Mouse (Mus musculus) spleen, postnatal 4 days (tissue): ENCODE results near the gene Sapcd1.
A peak's percentile ranks its signal among the peaks of the same experiment; 100 is the strongest.
"Not testable (repeated sequence)": the region's sequence is repeated elsewhere in the genome, so short reads cannot be mapped to it uniquely, and the experiment has no call there.

Experiments
- DNase-seq, 2 experiments: peaks; one replicate each; pipeline ENCODE4 v3.0.0; 2022; ENCODE audit warnings: low spot score in 2 of 2

Sapcd1 gene

DNA sequence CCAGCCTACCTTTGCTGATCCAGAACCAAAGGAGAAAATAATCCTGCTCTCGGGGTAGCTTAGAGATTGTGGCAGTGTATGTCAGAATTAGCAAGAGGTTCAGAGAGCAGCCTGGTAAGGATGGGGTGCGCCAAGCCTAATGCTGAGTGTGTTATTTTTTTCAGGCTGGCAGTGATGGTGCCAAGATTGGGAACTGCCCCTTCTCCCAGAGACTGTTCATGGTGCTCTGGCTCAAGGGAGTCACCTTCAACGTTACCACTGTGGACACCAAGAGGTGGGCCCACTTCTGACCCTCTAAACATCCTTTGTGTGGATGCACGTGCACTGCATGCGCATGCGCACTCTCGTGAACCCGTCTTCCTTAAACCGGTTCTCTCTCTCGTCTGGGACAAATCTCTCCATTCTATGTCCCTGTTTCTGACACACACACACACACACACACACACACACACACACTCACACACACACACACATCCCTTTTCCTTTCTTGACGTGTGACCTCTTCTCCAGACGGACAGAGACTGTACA is 24.5 kb upstream of the Sapcd1 start:
- no peak for DNase-seq

DNA sequence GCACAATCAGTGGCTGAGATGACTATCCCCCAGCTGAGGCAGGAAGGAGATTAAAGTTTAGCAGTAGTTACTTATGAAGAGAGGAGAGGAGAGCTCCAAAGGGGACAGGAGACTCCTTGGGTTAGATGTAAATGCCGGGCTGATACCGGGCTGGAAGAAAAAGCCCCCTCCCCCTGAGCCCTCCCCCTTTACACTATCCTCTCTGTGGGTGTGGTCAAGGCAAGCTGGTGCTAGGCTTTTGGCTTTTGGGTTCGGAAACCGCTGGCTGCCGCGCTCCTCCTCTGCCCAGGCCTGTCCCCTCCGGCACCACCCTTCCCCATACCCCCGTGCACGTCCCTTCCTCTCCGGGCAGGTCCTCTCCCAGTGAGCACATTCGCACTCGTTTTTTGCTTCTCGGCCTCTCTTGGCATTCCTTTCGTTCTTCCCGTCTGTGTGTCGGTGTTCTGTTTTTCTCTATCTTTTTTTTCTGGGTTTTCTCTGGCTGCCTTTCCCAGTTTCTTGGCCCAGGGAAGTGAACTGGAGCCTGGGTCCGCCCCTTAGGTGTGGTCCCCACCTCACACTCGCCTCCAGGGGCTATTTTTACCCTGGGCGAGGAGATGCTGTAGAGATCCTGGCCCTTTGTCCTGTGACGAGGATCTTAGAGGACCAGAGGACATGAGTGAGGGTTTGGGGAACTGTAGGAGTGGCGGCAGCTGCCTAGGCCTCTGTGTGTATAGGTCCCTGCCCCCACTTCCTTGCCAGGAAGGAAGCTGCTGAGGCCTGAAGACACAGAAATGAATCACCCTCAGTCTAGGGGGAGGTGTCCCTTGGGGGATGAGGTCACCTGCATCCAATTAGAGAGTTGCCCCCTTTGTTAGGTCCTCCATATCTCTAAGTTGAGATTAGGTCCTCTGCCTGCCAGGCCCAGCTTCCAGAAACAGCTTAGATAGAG is 23.6 kb upstream of the Sapcd1 start:
- peak; percentile 70 to 85 for DNase-seq

DNA sequence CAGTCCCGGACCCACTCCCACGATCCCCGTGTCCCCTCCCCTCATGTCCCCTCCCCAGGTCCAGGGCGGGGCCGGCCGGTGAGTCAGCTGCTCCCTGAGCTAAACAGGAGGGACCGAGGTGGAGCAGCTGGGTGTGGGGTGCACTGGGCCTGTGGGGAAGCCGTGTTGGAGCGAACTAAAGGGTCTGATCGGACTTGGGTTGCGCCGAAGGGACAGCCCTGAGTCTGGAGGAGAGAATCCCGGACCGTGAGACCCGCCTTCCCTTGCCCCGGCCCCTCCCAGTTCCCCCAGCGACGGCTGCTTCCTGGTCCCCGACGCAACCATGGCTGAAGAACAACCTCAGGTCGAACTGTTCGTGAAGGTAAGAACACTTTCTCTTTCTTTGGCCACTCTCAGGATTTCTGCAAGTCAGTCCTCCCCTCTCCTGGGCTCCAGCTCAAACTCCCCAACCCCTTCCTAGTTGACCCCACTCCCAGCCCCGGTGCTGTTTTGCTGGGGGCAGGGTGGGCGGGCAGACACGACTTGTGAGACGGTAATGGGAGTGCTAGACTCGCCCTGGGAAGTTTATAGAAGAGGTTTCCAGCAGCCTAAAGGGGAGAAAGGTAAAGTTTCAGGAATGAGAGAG is 22.4 kb upstream of the Sapcd1 start:
- peak; percentile 82 to 90 for DNase-seq

DNA sequence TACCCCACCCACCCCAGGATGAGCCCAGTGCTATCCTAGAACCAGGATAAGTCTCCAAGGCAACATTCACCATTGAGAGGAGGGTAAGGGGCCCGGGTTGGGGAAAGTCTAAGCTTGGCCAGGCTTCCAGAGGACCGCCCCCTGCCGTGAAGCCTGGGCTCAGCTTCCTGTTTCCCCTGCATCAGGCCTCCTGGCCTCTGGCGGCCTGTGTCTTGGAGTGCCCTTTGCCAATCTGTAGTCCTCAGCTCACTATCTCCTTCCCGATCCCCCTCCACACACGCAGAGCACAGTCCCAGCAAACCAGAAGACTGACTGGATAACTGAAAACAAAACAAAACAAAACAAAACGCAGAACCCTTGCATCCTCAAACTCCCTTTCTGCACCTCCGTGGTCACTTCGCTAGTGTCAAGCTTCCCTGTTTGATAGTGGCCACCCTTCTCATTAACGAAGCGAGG is 21.8 kb upstream of the Sapcd1 start, which contains the start of gene Clic1:
TSS of gene Clic1 (plus strand) at position 406 of the 456 bp plus-strand sequence.
- DNase-seq = peak; percentile 70 to 82

DNA sequence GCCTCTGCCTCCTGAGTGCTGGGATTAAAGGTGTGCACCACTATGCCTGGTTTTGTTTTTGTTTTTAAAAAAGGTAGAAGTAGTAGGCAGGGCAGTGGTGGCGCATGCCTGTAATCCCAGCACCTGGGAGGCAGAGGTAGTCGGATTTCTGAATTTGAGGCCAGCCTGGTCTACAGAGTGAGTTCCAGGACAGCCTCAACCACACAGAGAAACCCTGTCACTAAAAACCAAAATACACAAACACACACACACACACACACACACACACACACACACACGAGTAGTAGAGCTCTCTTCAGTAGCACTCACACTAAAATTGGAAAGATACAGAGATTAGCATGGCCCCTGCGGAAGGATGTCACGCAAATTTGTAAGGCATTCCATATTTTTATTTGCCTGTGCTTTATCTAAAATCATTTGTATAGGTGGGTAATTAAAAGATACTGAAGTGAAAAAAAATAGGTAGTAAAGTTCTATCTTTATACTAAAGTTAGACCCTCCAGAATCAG is 21.2 kb upstream of the Sapcd1 start:
- DNase-seq = no peak

DNA sequence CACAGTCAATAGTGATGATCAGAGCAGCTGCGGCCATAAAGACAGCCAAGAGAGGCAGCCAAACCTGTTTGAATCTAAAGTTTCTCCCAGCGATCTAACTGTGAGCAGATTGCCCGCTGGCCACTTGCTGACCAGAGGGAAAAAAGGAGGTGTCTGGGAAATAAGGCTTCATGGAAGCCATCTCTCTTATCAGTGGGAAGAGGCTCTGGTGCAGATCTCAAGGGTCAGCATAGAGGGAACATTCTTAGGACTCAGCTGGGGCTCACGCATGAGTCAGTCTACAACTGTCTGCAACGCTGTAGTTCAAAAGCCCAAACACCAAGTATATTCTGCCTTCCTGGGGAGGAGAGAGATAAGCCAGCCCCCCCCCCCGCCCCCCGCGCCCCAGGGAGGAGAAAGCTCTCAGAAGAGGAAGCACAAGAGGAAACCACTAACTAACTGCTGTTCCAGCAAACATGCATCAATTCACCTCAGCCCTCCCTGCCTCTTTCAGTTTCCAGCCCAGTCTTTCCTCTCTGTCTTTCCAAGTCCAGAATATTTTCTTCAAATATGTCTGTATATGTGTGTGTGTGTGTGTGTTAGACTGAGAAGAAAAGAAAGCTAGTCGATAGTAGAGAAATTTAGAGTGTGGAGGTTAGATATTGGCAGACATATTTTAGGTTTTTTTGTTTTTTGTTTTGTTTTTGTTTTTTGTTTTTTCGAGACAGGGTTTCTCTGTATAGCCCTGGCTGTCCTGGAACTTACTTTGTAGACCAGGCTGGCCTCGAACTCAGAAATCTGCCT is 20.5 kb upstream of the Sapcd1 start:
- DNase-seq = peak; percentile 41 to 69

DNA sequence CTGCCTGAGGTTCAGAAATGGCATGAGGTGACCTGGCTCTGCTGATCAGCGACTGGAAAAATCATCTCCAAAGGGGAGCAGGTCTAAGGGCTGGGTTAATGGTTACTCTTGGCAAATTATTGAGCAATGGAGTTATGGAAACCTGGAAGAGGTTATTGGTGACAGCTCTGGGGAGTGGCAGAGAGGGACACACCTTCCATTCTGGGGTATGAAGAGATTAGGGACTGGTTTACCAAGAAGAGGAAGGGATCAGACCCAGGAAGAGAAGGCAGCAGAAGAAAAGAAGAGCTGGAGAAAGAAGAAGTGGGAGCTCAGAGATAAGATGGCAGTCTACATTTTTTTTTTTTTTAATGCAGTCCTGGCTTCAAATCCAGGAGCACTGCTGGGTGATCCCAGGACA is 19.9 kb upstream of the Sapcd1 start:
- no peak for DNase-seq

DNA sequence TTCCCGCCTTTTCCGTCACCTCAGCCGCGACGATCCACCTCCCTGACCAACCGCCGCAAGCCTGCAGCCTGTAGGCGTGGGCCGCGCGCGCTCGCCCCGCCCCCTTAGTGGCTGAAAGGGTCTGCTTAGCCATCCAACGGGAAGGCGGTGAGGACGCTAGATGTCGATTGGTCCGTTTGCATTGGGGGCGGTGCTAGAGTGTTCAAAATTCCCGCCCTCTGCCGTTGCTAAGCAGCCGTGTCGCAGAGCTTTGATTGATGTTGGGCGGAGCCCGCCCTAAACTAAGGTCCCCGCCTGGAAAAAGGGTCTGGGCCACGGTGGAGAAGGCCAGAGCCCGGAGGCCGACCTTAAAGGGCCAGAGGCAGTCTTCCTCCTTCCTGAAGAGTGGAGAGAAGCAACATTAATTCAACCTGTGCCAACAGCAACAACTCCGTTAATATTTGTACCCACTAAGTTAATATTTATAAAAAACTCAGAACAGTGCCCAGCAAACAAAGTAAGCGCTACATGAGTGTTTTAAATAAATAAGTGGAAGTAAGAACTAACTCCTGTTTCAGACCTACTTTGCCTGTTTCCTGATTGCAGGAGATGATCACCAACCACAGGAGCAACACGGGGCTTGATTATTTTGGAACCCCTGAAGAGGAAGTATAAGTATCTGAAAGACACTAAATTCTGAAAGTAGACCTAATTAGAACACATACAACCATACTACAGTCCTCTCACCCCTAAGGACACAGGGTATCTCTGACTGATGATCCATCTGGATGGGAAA is 19.1 kb upstream of the Sapcd1 start, which contains the start of gene Msh5:
TSS of gene Msh5 (minus strand) at position 65 of the 775 bp plus-strand sequence.
- peak; percentile 98 for DNase-seq

DNA sequence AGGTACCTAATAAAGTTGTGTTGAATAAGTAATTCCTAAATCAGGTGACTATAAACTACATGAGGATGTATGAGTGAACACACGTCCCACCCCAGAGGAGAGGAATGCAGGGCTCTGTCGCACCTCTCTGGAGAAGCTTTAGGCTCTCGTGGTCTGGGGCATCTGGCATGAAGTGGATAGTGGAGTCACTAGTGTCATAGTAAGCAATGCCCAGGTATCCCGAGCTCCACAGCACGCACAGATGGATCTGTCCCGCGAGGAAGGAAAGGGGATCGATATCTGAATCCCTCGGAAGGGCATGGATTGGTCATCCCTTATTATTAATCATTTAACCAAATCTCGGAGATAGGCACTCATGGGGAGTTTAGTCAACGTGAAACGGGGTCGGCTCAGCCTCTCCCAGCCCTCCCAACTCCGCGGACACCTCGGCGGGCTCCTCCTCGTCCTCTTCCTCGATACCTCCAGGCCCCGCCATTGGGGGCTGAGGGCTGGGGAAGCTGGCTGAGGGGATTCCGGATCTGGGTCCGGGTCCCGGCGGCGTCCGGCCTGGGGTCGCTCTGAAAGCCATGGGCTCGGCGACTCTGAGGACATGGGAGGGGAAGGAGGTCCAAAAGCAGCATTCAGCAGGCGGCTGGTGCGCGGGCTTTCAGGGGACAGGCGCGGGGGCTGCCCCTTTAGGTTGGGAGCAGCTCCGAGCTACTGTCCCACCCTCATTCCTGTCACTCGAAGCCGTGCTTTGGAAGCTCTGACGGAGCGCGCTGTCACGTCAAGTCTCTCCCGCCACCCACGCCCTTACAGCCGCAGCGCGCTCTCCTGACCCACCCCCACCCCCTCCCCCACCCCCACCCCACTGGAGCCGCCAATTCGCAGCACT is 18.2 kb upstream of the Sapcd1 start:
- DNase-seq = peak in 1 of 2 experiments; percentile 71

DNA sequence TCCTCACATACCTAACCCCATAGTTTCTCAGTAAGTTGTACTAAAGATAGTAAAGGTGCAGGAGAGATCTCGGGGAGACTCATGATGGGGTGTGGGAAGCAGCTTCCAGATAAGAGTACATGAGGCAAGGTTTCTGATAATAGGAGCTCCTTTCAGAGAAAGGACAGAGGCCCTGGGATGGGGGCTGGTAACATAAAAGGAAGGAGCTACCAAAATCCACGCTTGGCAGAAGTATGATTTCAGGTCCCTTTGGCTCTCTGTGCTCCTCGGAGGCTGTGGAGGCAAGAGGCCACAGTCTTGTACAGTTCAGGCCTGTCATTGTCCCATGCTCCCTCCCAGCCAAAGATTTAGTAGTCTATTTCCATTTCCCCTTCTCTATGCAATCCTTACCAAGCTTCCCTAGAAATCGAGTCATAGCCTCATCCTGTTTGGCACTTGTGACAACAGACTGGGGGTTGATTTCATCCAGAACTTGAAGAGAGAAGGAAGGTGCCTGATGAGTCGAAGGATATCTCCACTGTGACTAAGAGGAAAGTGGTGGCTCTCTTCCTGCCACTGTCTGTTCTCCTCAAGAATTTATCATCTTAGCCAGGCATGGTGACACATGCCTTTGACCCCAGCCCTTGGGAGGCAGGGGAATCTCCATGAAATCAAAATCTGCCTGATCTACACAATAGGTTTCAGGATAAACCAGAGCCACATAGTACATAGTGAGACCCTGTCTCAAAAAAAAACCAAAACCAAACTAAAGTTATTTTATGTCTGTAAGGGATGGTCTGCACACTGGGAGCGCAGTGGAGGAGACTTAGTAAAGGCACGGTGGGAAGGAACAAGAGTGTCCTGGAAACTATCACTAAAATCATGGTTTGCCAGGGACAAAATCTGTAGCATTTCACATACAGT is 17.3 kb upstream of the Sapcd1 start:
- DNase-seq = no peak

DNA sequence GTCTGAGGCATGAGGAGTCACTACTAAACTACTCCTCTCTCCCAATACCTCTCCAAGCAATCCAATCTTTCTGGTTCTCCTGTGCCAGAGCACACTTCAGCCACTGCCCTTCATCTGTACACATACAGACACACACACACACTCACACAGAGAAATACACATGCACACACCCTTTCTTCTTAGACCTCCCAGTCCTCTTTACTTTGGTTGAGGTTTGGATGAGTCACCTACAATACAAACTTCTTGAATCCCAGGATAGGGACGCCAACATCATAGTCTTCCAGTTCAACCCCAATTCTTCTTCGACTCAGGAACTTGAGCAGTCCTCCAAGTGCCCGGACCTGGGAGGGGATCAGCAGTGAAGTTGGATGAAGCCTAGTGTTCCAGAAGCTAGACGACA is 16.0 kb upstream of the Sapcd1 start:
- DNase-seq = no peak

DNA sequence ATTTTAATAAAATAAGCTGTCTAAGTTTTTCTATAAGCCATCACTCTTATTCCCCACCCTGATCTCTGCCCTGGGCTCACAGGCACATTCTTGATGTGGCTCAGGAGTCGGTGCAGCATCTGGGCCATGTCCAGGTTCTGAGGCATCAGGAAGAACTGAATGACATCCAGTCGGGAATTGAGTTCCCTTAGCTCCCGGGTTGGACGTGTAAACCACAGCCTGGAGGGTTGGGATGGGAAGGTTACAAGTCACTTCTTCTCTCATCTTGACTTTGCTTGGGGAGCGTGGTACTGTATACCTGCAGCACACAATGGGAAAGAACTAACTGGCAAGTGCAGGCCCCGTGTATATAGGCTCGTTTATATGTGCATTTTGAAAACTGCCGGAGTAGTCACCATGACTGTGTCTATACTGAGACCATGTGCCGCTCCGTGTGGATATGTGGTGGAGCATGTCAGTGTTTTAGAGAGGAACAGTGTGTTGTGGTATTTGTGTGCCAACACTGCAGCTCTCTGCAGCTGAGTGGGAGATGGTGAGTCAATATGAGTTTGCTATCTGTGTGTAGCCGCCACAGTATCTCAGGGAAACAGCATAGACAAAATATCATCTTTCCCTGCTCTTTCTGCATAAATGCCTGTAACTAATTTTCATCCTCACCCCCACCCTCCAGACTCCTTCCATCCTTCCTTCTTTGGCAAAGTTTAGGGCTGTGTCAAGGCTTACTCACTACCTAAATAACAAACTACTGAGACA is 11.5 kb upstream of the Sapcd1 start:
- no peak for DNase-seq

DNA sequence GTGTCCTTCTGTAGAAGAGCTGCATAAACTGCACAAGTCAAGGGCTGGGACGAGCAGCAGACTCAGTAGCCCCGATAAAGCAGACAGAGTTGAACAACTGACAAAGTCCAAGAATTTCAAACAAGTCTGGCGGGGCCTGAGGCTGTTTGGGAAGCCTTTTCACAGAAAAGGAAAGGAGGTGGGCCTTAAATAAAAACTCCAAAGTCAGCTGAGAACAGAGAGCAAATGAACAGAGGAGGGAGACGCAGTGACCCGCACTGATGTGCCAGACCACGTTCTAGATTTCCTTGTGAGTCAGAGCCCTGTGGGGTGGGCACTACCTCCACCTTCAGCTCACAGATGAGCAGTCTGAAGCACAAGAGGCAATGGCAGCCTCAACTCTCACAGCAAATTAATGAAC is 7.1 kb upstream of the Sapcd1 start:
- no peak for DNase-seq

DNA sequence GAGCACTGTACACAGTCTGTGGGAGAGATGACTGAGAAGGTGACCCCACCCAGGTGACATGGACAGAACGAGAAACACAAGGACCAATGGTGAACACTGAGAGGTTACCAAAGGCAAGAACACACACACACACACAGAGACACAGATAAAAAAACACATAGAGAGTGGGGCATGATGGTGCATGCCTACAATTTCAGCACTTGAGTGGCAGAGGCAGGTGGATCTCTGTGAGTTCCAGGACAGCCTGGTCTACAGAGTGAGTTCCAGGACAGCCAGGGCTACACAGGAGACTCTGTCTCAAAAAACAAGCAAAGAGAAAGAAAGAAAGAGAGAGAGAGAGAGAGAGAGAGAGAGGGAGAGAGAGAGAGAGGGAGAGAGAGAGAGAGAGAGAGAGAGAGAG is 5.9 kb upstream of the Sapcd1 start:
- not testable (repeated sequence) for DNase-seq

DNA sequence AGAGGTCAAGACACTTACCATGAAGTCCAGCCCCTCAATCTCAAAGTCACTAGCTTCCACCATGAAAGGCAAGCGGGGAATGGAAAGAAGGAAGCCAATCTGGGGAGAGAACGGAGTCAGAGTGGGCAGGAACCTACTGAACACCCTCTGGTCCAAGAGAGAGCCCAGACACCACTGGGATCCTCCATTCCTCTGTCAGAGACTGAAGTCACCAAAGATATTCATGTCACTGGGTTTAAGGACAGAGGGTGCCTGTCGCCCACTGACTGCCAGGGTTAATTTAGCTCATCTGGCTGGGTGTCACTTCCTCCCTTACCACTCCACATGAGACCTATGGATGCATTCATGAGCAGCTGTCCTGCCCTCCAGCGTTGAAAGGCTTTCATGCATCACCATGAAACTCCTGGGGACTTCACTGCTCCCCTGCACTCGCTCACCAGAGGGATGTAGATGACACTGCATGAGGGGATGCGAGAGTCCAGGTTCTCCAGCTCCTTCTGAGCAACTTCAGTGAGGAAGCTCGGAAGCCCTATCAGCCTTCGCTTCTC is 4.6 kb upstream of the Sapcd1 start:
- DNase-seq = peak in 1 of 2 experiments; percentile 63

DNA sequence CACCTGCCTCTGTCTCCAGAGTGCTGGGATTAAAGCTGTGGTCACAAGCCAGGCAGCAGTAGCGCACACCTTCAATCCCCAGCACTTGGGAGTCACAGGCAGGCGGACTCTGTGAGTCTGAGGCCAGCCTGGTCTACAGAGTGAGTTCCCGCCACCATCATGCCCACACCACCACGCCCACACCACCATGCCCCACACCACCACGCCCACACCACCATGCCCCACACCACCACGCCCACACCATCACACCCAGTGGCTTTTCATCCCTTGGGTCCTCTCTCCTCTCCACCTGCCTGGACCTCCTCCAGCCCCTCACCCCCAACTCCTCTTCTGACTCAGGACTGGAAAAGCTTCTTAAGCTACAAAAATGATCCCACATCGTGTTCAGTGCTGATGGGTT is 4.1 kb upstream of the Sapcd1 start:
- no peak for DNase-seq

DNA sequence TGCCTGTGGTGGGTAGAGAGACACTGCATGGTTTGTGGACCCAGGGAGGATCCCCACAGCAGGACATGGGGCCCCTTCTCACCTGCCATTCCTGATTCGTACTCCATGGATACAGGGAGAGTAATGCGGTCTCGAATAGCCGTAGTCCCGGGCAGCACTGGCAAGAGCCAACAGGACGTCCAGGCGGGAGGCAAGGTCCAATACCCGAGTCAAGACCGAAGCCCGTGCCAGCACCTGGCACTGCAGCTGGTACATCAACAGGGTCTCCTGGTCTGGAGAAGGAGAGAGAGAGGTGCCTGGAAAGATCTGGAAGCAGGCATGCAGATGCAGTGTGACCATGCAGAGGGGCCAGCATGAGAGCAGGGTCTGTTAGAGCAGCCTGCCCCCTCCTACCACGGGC is 3.5 kb upstream of the Sapcd1 start:
- DNase-seq = peak in 1 of 2 experiments; percentile 61
